Mouse (Mus musculus) Muller cell, postnatal 12 days (primary cell): ENCODE data around the gene Ptms.
A peak's percentile ranks its signal among the peaks of the same experiment; 100 is the strongest.

Source experiments
- DNase-seq: peaks from one replicate; pipeline ENCODE4 v3.0.0-alpha.2; 2015; ENCODE audit errors: inconsistent ontology term

Ptms gene

DNA sequence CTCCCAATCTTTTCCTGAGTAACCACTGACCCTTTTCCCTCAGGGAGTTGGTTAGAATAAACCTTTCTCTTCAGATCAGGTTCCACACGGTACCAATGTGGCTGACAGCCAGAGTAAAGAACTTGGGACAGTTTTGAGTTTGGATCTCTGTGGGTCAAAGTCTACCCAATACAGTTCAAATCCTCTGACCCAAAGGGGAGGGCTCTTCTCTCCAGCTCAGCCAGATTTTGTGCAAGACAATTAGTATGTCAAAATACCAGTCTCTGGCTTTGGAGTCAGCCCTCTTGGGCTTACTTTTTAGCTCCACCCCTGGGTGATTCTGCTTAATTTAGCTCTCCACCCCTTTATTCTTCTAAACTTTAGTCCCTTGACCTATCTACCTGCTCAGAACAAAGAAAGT lies 10.3 kb upstream of the Ptms start:
- no peak for DNase-seq

DNA sequence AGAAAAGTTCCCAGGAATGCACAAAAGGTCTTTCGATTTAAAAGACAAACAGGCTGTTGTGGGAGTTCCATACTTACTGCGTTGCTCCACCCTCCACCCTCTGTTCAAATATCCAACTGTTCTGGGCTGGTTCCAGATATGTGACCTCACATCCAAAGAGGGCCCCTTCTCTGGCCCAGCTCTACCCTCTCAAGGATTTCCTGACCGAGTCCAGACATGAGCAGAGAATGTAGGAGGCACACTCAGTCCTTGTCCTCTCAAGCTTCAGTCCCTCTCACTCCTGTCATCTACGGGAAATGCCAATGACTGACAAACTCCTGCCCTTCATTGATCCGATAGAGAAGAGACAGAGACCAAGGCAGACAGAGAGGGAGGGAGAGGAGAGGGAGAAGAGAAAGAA lies 6.0 kb upstream of the Ptms start:
- DNase-seq: no peak

DNA sequence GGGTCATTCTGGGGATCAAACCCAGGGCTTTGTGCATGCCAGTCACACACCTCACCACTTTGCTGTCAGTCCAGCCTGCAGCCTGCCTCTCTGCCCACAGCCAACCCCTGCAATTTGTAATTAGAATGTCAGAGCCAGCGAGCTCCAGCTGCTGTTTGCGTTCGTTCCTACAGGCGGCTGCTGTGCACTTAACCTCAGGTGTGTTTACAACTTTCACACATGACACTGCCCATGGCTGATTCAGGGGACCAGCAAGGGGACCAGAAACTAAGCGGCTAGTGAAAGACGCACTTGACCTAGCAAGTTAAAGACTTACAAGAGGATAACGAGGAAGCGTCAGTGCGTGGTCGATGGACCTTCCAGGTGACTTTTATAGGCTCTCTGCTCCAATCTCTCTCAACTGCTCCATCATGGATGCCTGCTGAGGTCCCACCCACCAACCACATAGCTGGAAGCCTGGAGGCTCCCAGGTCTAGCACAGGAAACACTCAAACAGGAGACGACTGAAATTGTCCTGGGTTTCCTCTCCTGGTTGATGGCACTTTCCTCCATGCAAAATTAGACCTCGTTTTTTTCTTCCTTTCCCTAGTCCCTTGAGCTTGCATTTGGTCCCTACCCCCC lies 5.4 kb upstream of the Ptms start:
- DNase-seq: no peak

DNA sequence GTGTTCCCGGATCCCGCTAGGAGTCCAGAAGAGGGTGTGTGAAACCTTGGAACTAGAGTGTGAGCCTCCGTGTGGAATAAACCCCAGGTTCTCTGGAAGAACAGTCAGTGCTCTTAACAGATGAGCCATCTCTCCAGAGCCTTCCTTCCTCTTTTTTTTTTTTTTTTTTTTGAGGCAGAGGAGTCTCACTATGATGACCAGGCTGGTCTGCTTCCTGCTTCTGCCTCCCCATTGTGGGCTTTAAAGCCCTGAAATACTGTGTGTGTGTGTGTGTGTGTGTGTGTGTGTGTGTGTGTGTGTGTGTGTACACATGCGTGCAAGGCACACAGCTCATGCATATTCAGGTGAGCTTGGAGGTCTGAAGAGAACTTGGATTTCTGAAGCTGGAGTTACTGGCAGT lies 1.6 kb upstream of the Ptms start:
- DNase-seq: no peak

GRCm38 (mm10) chr6:124920318-124921085 lies 599 bp upstream of the Ptms start:
- no peak for DNase-seq

DNA sequence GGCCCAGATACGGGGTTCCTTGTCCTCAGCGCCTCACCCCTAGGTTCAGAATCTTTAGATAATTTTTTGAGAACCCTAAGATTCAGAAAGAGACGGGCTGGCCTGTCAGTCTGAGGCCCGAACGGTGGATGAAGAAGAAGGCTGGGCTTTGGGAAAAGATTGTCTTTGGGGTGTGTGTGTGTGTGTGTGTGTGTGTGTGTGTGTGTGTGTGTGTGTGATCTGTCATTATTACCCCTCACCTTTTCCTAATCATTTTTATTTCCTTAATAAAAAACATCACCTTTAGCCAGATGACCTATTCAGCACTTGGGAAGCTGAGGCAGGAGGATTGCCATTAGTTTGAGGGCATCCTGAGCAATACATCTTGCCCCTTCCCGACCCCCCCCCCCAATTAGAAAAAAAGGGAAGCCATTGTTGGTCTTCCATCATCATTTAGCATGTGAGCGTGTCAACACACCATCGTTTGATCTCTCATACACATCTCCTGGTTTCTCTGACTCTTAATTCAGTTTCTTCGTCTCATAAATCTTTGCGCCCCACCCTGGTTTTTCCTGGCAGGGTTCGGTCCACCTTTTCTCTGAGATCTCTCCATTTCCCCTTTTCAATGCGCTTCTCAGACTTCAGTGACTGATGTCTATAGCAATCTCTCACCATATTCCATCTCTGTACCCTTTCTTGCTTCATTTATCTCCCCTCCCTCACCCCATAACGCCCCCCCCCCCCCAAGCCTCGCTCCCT lies 844 bp downstream of the Ptms start:
- DNase-seq: no peak

GRCm38 (mm10) chr6:124918331-124918690 lies 1.6 kb downstream of the Ptms start:
- no peak for DNase-seq

- DNase-seq: peak; percentile 99
Measured at GRCm38 (mm10) chr6:124917518-124918330, 2.2 kb downstream of the Ptms start.

GRCm38 (mm10) chr6:124916695-124917517 lies 3.0 kb downstream of the Ptms start:
- DNase-seq: peak; percentile 91

GRCm38 (mm10) chr6:124915942-124916694 lies 3.8 kb downstream of the Ptms start:
- no peak for DNase-seq

DNA sequence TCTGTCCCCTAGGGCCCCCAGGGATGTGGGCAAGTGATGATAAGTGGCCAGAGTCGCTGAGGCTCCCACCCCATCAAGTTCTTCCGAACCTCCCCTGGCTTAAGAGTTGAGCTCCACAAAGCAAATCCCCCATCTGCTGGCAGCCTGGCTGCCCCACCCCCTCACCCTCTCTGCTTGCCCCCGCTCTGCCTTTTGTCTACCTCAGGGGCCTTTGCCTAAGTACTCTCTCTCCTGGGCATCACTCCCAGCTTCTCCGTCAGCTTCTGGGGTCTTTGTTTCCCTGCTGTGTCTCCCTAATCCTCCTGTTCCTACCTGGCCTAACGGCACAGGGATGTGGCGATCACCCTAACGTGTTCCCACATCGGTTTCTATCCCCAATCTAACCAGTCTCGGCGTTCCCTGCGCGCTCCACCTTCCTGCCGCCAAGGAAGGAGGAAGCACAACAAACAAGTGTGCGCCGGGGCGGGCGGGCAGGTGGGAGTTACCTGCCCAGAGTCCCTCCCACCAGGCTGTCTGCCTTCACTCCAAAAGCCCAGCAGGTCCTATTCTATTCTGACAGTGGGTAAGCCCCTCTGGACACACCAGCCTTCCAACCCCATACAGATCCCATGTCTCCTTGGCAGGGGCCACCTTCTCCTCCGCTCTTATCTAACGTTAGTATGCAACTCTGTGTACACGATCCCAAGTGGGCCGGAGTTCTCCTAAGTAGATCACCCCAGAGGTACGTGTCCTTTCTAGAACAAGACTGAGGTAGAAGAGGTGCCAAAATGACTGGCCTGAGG lies 4.6 kb downstream of the Ptms start:
- DNase-seq: no peak

DNA sequence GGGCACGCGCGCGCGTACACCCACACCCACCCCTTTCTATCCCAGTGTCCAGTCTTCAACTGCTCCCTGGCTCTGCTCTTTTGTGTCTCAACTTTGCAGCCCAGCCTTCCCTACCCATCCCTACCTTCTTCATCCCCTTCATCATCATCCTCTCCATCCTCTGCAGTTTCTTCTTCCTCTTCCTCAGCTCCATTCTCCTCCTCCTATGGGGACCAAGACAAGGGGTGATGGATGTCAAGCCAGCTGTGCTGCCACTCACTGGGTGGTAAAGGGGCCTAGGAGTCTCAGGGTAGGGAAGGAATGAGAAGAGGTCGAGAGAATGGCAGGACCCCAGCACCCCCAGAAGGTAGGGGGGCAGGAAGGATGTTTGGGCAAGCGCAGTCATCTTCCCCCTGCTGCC lies 5.4 kb downstream of the Ptms start:
- DNase-seq: no peak

- no peak for DNase-seq
Measured at GRCm38 (mm10) chr6:124913721-124914285, 6.1 kb downstream of the Ptms start.

- no peak for DNase-seq
Measured at GRCm38 (mm10) chr6:124913214-124913613, 6.7 kb downstream of the Ptms start.

- no peak for DNase-seq
Measured at GRCm38 (mm10) chr6:124911533-124912218, 8.2 kb downstream of the Ptms start, which contains the start of gene Lag3. Lag3 (minus strand) TSS chr6:124911705.

- DNase-seq: no peak
Measured at GRCm38 (mm10) chr6:124910032-124910431, 9.9 kb downstream of the Ptms start.

DNA sequence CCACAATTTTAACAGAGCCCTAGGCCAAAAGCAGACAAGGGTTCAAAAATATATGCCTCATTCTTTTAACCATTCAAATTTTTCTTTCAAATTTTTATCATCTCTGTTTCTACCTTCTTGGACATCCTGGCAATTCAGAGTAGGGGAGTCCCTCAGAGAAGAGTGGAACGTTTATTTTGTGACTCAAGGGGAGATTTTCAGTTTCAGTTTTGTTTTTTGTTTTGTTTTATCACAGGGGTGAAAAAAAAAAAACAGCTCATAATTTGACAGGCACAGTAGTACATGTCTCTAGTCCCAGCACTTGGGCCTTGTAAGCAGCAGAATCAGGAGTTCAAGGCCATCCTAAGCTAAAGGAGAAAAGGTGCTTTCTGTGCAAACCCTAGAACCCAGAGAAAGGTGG lies 12.1 kb downstream of the Ptms start:
- DNase-seq: no peak

DNA sequence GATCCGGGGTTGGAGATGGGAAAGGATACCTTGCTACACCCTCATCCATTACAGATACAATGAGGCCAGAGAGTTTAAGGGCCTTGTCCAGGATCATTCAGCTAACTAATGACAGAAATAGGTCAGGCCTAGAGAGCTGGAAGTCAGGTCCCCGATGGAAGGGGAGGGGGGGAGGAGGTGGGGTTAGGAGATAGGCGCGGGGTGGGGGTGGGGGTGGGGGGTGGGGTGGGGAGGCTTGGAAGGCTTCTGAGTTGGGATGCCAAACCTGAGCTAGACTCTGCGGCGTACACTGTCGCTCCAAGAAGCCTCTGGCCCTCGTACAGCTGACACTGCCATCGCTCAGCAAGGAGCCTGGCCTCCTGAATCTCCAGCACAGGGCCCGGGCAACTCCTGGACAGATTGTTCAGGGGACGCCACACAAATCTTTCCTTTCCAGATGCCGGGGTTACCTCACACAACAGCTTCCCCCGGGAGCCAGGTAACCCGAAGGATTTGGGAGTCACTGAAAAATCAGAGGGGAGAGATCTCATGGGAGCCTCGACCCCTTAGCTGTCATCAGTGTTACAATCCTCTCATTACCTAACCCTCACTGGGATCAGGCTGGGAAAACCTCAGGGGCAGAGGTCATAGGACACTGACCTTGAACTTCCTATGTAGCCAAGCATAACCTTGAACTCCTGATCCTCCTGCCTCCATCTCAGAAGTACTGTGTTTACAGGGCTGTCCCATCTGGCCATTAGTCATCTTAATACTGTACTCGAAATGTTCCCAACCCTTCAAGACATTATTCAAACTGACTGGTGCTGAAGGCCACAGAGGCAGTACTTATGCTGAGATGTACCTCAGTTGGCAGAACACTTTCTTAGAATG lies 14.7 kb downstream of the Ptms start:
- DNase-seq: no peak
